Mouse (Mus musculus) limb, embryonic 13.5 days (tissue): Measurements from ENCODE around the gene 2610028H24Rik. TPM values are rescaled to one million over a fixed set of nuclear protein-coding genes. Genes with fewer than 3 reads are reported as not detected.

Source experiments
- ATAC-seq: fragments of 200-750 bp; cut with Nextera tagmentation; 2 replicates; pipeline ENCODE4 v1.8.0; 2017; ENCODE audit warnings: low read depth, moderate number of reproducible peaks, moderate TSS enrichment; ENCODE audit not compliant: low FRiP score
- H3K27ac ChIP-seq: fragments of 300-500 bp; sonication (generic); 2 replicates; pipeline ENCODE4 v1.5.1; 2015; ENCODE audit warnings: inconsistent platforms, mild to moderate bottlenecking, moderate library complexity
- H3K27me3 ChIP-seq: fragments of 300-500 bp; sonication (generic); 2 replicates; pipeline ENCODE4 v1.6.1; 2015; ENCODE audit warnings: mild to moderate bottlenecking, inconsistent platforms
- H3K36me3 ChIP-seq: fragments of 300-500 bp; sonication (generic); 2 replicates; pipeline ENCODE4 v1.6.1; 2015; ENCODE audit warnings: inconsistent platforms, mild to moderate bottlenecking, moderate library complexity
- H3K4me1 ChIP-seq: fragments of 300-500 bp; sonication (generic); 2 replicates; pipeline ENCODE4 v1.6.1; 2015; ENCODE audit warnings: inconsistent platforms
- H3K4me2 ChIP-seq: fragments of 300-500 bp; sonication (generic); replicated peaks from 2 replicates; pipeline ENCODE4 v1.6.1; 2015; ENCODE audit warnings: inconsistent platforms, mild to moderate bottlenecking, moderate library complexity
- H3K4me3 ChIP-seq: fragments of 300-500 bp; sonication (generic); 2 replicates; pipeline ENCODE4 v1.5.1; 2015; ENCODE audit warnings: moderate library complexity, mild to moderate bottlenecking, inconsistent platforms
- H3K9ac ChIP-seq: fragments of 300-500 bp; sonication (generic); 2 replicates; pipeline ENCODE4 v1.6.1; 2015; ENCODE audit warnings: mild to moderate bottlenecking, inconsistent platforms
- H3K9me3 ChIP-seq: fragments of 300-500 bp; sonication (generic); 2 replicates; pipeline ENCODE4 v1.6.1; 2016; ENCODE audit warnings: inconsistent platforms
- WGBS: fragments of 180-500 bp; shearing (Covaris S2); methylation state at CpG from one replicate; pipeline ENCODE4 v1.1.7; 2015; 5-methylcytosine and 5-hydroxymethylcytosine counted together
- polyA plus RNA-seq: library from polyadenylated mRNA; unstranded; fragments of >200 nt; fragmentation: Nextera tagmentation; extraction: Ambion mirVana; gene quantifications from 2 replicates; pipeline ENCODE4 v1.2.1, GENCODE M21; 2015

The 2610028H24Rik gene
- polyA plus RNA-seq, 1 experiment from 2014 or later, result not detected

DNA sequence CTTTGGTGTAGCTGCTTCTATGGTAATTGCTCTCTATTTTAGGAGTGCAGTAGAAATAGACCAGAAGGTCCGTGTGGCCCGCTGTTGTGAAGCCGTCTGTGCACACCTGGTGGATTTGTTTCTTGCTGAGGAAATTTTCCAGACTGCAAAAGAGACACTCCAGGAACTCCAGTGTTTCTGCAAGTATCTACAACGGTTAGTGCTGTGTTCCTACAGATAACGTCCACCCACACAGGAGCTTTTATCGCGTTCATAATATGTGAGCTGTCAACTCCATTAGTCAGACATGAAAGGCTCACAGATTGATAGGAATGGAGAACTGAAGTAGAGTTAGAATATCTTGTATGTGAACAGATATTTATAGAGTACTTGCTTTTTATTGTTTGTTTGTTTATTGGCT is 47.5 kb downstream of the 2610028H24Rik start:
- Histone ChIP-seq H3K9me3 (no peaks in the 10 kb centered on the region), H3K27ac (no peak overlapping the region), H3K4me2 (no peak overlapping the region), H3K9ac (no peak overlapping the region), H3K4me1 (no peaks in the 10 kb centered on the region), H3K36me3 (peaks cover 87% of the 10 kb centered on the region), H3K27me3 (no peaks in the 10 kb centered on the region), H3K4me3 (no peak overlapping the region)
- WGBS, result 91% methylated on average over 7 of the region's 7 CpGs
- no peak for ATAC-seq

DNA sequence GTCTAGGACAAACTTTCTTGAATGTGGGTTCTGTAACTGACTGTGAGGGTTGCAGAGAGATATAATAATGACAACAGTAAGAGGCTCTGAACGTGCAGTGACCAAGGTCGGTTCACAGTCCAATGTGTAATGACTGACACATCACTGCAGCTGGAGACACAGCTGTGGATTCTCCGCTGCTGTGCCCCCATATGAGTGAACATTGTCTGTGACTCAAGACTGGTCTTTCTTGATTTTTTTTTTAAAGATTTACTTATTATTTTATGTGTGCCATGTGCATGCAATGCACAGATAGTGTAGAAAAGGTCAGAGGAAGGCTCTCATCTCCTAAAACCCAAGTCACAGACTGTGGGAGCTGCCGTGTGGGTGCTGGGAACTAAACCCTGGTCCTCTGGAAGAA is 48.6 kb downstream of the 2610028H24Rik start:
- no peaks in the 10 kb centered on the region for H3K4me1 ChIP-seq
- peaks cover 91% of the 10 kb centered on the region for H3K36me3 ChIP-seq
- WGBS, result 95% methylated on average over 4 of the region's 4 CpGs

DNA sequence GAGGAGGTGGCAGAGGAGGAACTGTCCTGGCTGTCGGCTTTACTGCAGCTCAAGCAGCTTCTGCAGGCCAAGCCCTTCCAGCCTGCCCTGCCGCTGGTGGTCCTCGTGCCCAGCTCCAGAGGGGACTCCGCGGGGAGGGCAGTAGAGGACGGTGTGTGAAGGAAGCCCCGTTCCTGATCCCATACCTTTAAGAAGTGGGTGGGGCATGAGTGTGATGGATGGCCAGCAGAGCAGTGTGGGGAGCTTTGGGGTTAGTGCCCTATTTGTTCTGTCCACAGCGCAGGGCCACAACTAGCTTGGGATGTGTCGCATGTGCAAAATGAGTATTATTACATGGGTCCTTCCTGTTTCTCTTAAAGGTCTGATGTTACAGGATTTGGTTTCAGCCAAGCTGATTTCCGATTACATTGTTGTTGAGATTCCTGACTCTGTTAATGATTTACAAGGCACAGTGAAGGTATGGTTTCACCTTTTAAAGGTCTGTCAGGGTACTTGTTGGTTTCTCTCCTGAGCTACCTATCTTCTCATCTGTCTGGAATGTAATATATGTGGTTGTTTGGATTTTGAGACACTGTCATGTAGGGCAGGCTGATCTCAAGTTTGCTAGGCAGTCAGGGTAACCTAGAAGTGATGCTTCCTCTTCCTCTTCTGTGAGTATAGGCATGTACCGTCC is 55.5 kb downstream of the 2610028H24Rik start:
- Histone ChIP-seq H3K27ac (no peak overlapping the region), H3K9ac (no peak overlapping the region), H3K9me3 (no peaks in the 10 kb centered on the region), H3K36me3 (peaks cover 88% of the 10 kb centered on the region), H3K4me1 (no peaks in the 10 kb centered on the region), H3K27me3 (no peaks in the 10 kb centered on the region), H3K4me3 (no peak overlapping the region), H3K4me2 (no peak overlapping the region)
- WGBS, result 91% methylated on average over 11 of the region's 11 CpGs
- ATAC-seq, result no peak

More for the DNA sequence above, 48.6 kb downstream of the 2610028H24Rik start:
- Histone ChIP-seq H3K27me3 (no peaks in the 10 kb centered on the region), H3K9me3 (no peaks in the 10 kb centered on the region), H3K9ac (no peak overlapping the region), H3K4me3 (no peak overlapping the region), H3K27ac (no peak overlapping the region), H3K4me2 (no peak overlapping the region)
- ATAC-seq, result no peak

DNA sequence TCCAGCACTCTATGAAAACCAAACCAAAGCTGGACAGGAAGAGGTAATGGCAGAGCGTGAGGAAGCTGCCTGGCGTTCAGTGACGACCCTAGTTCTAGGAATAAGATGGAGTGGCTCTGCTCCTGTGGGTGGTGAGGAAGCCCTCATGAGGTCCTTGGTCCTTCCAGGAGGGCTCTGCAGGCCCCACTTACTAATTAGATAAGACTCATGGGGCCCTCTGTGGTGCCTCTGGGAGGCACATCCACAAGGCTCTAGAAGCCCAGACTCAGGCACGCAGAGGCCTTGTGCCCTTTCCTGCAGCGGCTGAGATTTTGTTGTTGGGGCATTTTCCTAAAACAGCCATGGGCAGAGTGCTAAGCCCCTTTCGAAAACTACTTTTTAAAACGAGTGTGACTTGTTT is 57.0 kb downstream of the 2610028H24Rik start:
- Histone ChIP-seq H3K27ac (no peak overlapping the region), H3K36me3 (peaks cover 87% of the 10 kb centered on the region), H3K4me3 (no peak overlapping the region), H3K4me2 (no peak overlapping the region), H3K9me3 (no peaks in the 10 kb centered on the region), H3K27me3 (no peaks in the 10 kb centered on the region), H3K4me1 (no peaks in the 10 kb centered on the region), H3K9ac (no peak overlapping the region)
- 94% methylated on average over 7 of the region's 7 CpGs for WGBS
- ATAC-seq, result no peak

Other genes starting within 250 kb of the 2610028H24Rik start
- gene Prmt2, start 211.2 kb upstream of the 2610028H24Rik start, polyA plus RNA-seq, result 59.6 and 60.0 TPM in 2 replicates
- gene S100b, start 195.2 kb upstream of the 2610028H24Rik start, polyA plus RNA-seq, result 5.8 and 5.9 TPM in 2 replicates
- gene Dip2a, start 103.8 kb upstream of the 2610028H24Rik start, polyA plus RNA-seq, result 11.9 and 14.4 TPM in 2 replicates
- gene AC141477.1, start 8.6 kb upstream of the 2610028H24Rik start, polyA plus RNA-seq, result not detected in 2 replicates
- gene Pcnt, start 6.3 kb upstream of the 2610028H24Rik start, polyA plus RNA-seq, result 14.0 TPM in 2 replicates
- gene Mcm3ap, start 19.8 kb downstream of the 2610028H24Rik start, polyA plus RNA-seq, result 71.2 and 74.0 TPM in 2 replicates
- gene Ybey, start 20.0 kb downstream of the 2610028H24Rik start, polyA plus RNA-seq, result 6.4 and 6.5 TPM in 2 replicates
- 25.6 and 27.6 TPM in 2 replicates for gene Lss, start 82.5 kb downstream of the 2610028H24Rik start, polyA plus RNA-seq
- gene Spatc1l, start 113.2 kb downstream of the 2610028H24Rik start, polyA plus RNA-seq, result not detected in 2 replicates
- gene Ftcd, start 126.6 kb downstream of the 2610028H24Rik start, polyA plus RNA-seq, result 0.09 and 0.17 TPM in 2 replicates
- gene Col6a2, start 174.5 kb downstream of the 2610028H24Rik start, polyA plus RNA-seq, result 126 and 128 TPM in 2 replicates